Mouse (Mus musculus): ENCODE results near the gene Rala. TPM values are rescaled to one million over a fixed set of nuclear protein-coding genes. Genes with fewer than 3 reads are reported as not detected.
A peak's percentile ranks its signal among the peaks of the same experiment; 100 is the strongest.

The Rala gene
- polyA plus RNA-seq, 1 experiment = 70.5 TPM

DNA sequence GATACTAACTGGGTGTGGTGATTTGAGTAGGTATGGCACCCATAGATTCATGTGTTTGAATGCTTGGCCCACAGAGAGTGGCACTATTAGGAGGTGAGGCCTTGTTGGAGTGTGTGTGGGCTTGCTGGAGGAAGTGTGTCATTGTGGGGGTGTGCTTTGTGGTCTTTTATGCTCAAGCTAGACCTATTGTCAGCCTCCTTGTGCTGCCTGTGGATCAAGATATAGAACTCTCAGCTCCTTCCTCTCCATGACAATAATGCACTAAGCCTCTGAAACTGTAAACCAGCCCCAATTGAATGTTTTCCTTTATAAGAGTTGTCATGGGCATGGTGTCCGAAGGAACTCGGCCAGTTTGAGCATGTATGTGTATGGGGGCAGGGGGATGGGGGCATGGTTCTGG lies 100.7 kb downstream of the Rala start:
- Histone ChIP-seq H3K36me3 (ENCODE audit: control insufficient read depth, insufficient read depth, low read length, poor library complexity, severe bottlenecking) (no peaks in the 10 kb centered on the region), H3K27ac (ENCODE audit: insufficient read depth, low read length) (peak overlapping the region; percentile 91), H3K27me3 (ENCODE audit: control insufficient read depth, insufficient read depth, low read length, poor library complexity, severe bottlenecking) (no peaks in the 10 kb centered on the region), H3K4me1 (ENCODE audit: control insufficient read depth, insufficient read depth, low read length) (peaks cover 6% of the 10 kb centered on the region), H3K9me3 (replicated peaks; ENCODE audit: control insufficient read depth, insufficient read depth, low read length, poor library complexity, severe bottlenecking) (no peaks in the 10 kb centered on the region), H3K9ac (ENCODE audit: low read depth, poor library complexity, severe bottlenecking) (no peak overlapping the region), H3K4me3 (ENCODE audit: low read depth, low read length) (no peak overlapping the region)
- TF ChIP-seq CTCF (IDR thresholded peaks at IDR 0.05; ENCODE audit: low read depth, low read length) (no peak), EP300 (IDR thresholded peaks at IDR 0.05; ENCODE audit: insufficient read depth, low read depth, low read length) (no peak), POLR2A (IDR thresholded peaks at IDR 0.05; ENCODE audit: insufficient read depth, low read length) (no peak)

DNA sequence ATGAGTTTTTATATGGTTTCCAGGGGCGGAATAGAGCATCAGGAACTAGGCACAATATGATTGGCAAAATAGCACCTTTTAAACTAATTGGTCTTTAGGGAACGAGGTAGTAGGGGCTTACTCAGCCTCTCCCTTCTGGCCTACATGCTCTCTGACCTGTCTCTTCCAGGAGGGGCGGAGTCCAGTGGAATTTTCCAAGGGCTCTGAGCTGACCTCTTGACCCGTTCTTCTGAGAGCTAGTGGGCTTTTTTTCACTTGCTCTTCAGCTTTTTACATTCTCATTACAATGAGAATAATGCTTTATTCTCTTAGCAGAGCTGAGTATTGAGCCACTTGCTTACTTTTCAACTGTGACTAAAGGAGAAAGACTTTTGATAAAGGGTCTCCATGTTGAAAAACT lies 101.3 kb downstream of the Rala start:
- H3K27me3 ChIP-seq (ENCODE audit: control insufficient read depth, insufficient read depth, low read length, poor library complexity, severe bottlenecking) = no peaks in the 10 kb centered on the region
- TF ChIP-seq CTCF (IDR thresholded peaks at IDR 0.05; ENCODE audit: low read depth, low read length) (no peak), EP300 (IDR thresholded peaks at IDR 0.05; ENCODE audit: insufficient read depth, low read depth, low read length) (0 out of 2 replicates have a peak, but pooled peaks have one; percentile 42)
- H3K9ac ChIP-seq (ENCODE audit: low read depth, poor library complexity, severe bottlenecking) = no peak overlapping the region
- H3K27ac ChIP-seq (ENCODE audit: insufficient read depth, low read length) = peak overlapping the region; percentile 91
- no peak overlapping the region for H3K4me3 ChIP-seq (ENCODE audit: low read depth, low read length)
- H3K4me1 ChIP-seq (ENCODE audit: control insufficient read depth, insufficient read depth, low read length) = peaks cover 6% of the 10 kb centered on the region
- H3K9me3 ChIP-seq (replicated peaks; ENCODE audit: control insufficient read depth, insufficient read depth, low read length, poor library complexity, severe bottlenecking) = no peaks in the 10 kb centered on the region
- H3K36me3 ChIP-seq (ENCODE audit: control insufficient read depth, insufficient read depth, low read length, poor library complexity, severe bottlenecking) = no peaks in the 10 kb centered on the region

DNA sequence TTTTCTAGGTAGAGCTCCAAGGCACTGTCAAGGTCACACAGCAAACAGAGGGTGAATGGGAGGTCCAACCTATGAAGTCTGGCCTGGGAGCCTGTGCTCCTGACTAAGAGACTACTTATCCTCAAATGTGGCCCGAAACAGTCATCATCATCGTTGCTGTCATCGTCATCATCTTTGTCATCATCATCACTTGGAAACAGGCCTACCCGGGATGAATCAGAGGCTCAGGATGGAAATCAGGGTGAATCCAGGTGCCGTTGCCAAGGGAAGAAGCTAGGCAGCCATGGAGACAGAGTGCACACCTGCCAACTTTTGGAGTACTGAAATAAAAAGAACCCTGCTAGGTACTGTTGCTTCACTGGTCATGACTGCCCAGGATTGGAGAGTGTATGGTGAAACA lies 104.9 kb downstream of the Rala start:
- no peak overlapping the region for H3K9ac ChIP-seq (ENCODE audit: low read depth, poor library complexity, severe bottlenecking)
- no peaks in the 10 kb centered on the region for H3K36me3 ChIP-seq (ENCODE audit: control insufficient read depth, insufficient read depth, low read length, poor library complexity, severe bottlenecking)
- TF ChIP-seq POLR2A (IDR thresholded peaks at IDR 0.05; ENCODE audit: insufficient read depth, low read length) (no peak), EP300 (IDR thresholded peaks at IDR 0.05; ENCODE audit: insufficient read depth, low read depth, low read length) (no peak), CTCF (IDR thresholded peaks at IDR 0.05; ENCODE audit: low read depth, low read length) (no peak)
- peaks cover 6% of the 10 kb centered on the region for H3K4me1 ChIP-seq (ENCODE audit: control insufficient read depth, insufficient read depth, low read length)
- H3K27me3 ChIP-seq (ENCODE audit: control insufficient read depth, insufficient read depth, low read length, poor library complexity, severe bottlenecking) = no peaks in the 10 kb centered on the region
- no peak overlapping the region for H3K27ac ChIP-seq (ENCODE audit: insufficient read depth, low read length)
- no peak overlapping the region for H3K4me3 ChIP-seq (ENCODE audit: low read depth, low read length)
- no peaks in the 10 kb centered on the region for H3K9me3 ChIP-seq (replicated peaks; ENCODE audit: control insufficient read depth, insufficient read depth, low read length, poor library complexity, severe bottlenecking)

DNA sequence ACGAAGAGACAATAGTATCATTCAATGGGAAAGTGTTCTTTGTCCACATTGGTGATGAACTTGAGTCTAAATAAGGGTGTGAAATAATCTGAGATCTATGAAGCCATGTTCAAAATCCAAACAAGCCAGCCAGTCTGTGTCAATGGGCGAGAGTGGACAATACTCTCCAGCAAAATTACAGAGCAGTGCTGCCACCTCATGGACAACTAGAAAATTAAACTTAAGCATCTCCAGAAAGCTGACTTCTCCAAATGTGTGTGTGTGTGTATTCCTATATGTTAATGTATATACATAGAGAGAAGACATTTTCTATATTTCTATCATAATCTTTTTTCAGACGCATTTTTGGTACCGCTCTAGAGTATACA lies 105.6 kb downstream of the Rala start:
- no peaks in the 10 kb centered on the region for H3K36me3 ChIP-seq (ENCODE audit: control insufficient read depth, insufficient read depth, low read length, poor library complexity, severe bottlenecking)
- H3K27me3 ChIP-seq (ENCODE audit: control insufficient read depth, insufficient read depth, low read length, poor library complexity, severe bottlenecking) = no peaks in the 10 kb centered on the region
- TF ChIP-seq EP300 (IDR thresholded peaks at IDR 0.05; ENCODE audit: insufficient read depth, low read depth, low read length) = no peak
- TF ChIP-seq POLR2A (IDR thresholded peaks at IDR 0.05; ENCODE audit: insufficient read depth, low read length) = no peak
- no peak for TF ChIP-seq CTCF (IDR thresholded peaks at IDR 0.05; ENCODE audit: low read depth, low read length)
- peaks cover 6% of the 10 kb centered on the region for H3K4me1 ChIP-seq (ENCODE audit: control insufficient read depth, insufficient read depth, low read length)
- no peak overlapping the region for H3K9ac ChIP-seq (ENCODE audit: low read depth, poor library complexity, severe bottlenecking)
- H3K4me3 ChIP-seq (ENCODE audit: low read depth, low read length) = no peak overlapping the region
- H3K9me3 ChIP-seq (replicated peaks; ENCODE audit: control insufficient read depth, insufficient read depth, low read length, poor library complexity, severe bottlenecking) = no peaks in the 10 kb centered on the region
- no peak overlapping the region for H3K27ac ChIP-seq (ENCODE audit: insufficient read depth, low read length)

DNA sequence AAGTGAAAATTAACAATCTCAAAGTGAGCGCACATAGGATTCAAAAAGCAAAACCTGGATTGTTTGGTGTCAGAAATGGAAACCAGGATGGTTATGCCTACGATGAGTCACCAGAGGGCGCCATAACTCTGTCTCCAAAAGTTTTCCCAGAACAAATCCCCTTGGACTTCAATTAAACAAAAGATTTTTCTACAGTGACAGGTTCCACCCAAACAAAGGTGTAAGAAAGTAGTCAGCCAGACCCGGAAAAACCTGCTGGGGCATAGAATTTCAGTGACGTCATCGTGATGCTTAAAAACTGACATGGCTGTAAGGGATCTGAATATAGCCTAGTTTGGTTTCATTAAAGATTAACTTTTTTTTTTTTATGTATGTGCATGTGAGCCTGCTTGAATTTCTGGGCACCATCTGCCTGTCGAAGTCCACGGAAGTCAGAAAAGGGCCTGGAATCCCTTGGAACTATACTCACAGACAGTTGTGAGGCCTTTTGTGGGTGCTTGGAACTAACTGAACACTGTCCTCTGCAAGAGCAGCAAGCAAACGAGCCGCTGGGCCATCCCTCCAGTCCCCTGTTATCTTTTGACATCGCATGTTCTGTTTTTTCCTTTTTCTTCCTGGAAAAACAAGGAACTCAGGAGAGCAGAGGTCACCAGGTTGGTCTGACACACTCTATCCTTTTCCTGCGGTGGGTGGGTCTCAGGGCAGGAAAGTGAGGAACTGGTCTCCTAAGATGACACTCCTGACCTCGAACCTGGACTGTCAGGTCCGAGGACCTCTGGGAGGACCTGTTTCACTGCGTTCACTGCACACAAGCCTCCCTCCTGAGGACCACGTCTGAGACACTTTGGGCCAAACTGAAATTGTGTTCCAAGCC lies 106.2 kb downstream of the Rala start:
- Histone ChIP-seq H3K4me1 (ENCODE audit: control insufficient read depth, insufficient read depth, low read length) (peaks cover 3% of the 10 kb centered on the region), H3K27me3 (ENCODE audit: control insufficient read depth, insufficient read depth, low read length, poor library complexity, severe bottlenecking) (no peaks in the 10 kb centered on the region), H3K4me3 (ENCODE audit: low read depth, low read length) (no peak overlapping the region), H3K27ac (ENCODE audit: insufficient read depth, low read length) (no peak overlapping the region), H3K9me3 (replicated peaks; ENCODE audit: control insufficient read depth, insufficient read depth, low read length, poor library complexity, severe bottlenecking) (no peaks in the 10 kb centered on the region), H3K36me3 (ENCODE audit: control insufficient read depth, insufficient read depth, low read length, poor library complexity, severe bottlenecking) (no peaks in the 10 kb centered on the region), H3K9ac (ENCODE audit: low read depth, poor library complexity, severe bottlenecking) (no peak overlapping the region)
- no peak for TF ChIP-seq EP300 (IDR thresholded peaks at IDR 0.05; ENCODE audit: insufficient read depth, low read depth, low read length)
- peak; percentile 27 for TF ChIP-seq CTCF (IDR thresholded peaks at IDR 0.05; ENCODE audit: low read depth, low read length)

DNA sequence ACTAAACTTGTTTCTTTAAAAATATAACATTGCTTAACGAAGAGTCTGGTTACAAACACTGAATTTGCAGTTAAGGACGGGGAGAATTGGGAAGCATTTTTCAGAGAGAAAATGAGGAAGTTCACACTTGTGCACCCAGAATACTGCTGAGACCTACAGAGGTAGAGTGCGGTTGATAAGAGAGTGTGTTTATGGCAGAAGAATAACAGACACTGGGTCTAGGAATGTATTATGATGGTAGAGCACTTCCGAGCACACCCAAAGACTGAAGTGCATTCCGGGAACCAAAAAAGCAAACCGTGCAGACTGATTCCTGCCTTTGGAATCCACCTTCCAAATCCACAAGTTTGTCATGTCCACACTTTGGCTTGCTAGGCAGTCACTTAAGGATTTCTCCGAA lies 107.2 kb downstream of the Rala start:
- H3K4me1 ChIP-seq (ENCODE audit: control insufficient read depth, insufficient read depth, low read length) = peaks cover under 1% of the 10 kb centered on the region
- H3K9ac ChIP-seq (ENCODE audit: low read depth, poor library complexity, severe bottlenecking) = no peak overlapping the region
- H3K27me3 ChIP-seq (ENCODE audit: control insufficient read depth, insufficient read depth, low read length, poor library complexity, severe bottlenecking) = no peaks in the 10 kb centered on the region
- TF ChIP-seq POLR2A (IDR thresholded peaks at IDR 0.05; ENCODE audit: insufficient read depth, low read length) (no peak), EP300 (IDR thresholded peaks at IDR 0.05; ENCODE audit: insufficient read depth, low read depth, low read length) (no peak), CTCF (IDR thresholded peaks at IDR 0.05; ENCODE audit: low read depth, low read length) (no peak)
- H3K27ac ChIP-seq (ENCODE audit: insufficient read depth, low read length) = no peak overlapping the region
- no peaks in the 10 kb centered on the region for H3K36me3 ChIP-seq (ENCODE audit: control insufficient read depth, insufficient read depth, low read length, poor library complexity, severe bottlenecking)
- no peak overlapping the region for H3K4me3 ChIP-seq (ENCODE audit: low read depth, low read length)
- H3K9me3 ChIP-seq (replicated peaks; ENCODE audit: control insufficient read depth, insufficient read depth, low read length, poor library complexity, severe bottlenecking) = no peaks in the 10 kb centered on the region
